Mouse (Mus musculus): ENCODE measurements at regions not wholly inside any gene's neighbourhood (a gene's known extent, or its start where the extent isn't known, plus 50 kb on each side); places are given as distances from the start of the nearest gene placed in this dataset.

DNA sequence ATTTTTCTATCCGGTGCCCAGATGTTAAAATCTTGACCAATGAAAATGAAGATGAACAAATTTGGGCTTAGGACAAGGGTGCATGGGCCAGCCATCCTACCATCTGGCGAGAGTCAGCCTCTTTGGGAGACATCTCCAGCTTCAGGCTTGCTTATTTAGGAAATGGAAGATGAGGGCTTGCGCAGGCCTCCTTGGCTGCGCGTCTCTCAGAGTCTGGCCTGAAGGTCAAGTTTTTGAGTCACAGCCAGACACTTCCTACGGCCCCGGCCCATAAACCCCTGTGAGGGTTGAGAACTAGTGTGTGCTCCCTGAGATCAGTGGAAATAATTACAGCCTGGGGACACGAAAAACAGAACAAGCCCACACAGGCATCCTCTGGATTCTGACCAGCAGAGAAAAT is 300.7 kb upstream of the Arglu1 start:
- no peak overlapping the region for H3K9ac ChIP-seq (ENCODE audit: low read depth, low read length)
- no peak overlapping the region for H3K4me2 ChIP-seq (replicated peaks; ENCODE audit: low read depth)
- no peaks in the 10 kb centered on the region for H3K36me3 ChIP-seq (ENCODE audit: control insufficient read depth, insufficient read depth)
- no peak for TF ChIP-seq CTCF (IDR thresholded peaks at IDR 0.05; ENCODE audit: low read depth)
- no peak overlapping the region for H3K27ac ChIP-seq (ENCODE audit: low read depth, low read length)
- no peaks in the 10 kb centered on the region for H3K27me3 ChIP-seq (replicated peaks; ENCODE audit: control insufficient read depth, insufficient read depth, low read length)
- H3K4me3 ChIP-seq (ENCODE audit: low read depth, low read length): no peak overlapping the region
- H3K4me1 ChIP-seq (replicated peaks; ENCODE audit: control insufficient read depth, insufficient read depth, low read length): peaks cover 6% of the 10 kb centered on the region; the same call in 1 of the 2 replicates
- ATAC-seq: no peak
- 70% methylated on average over 8 of the region's 8 CpGs for WGBS
- H3K9me3 ChIP-seq (ENCODE audit: control insufficient read depth): no peaks in the 10 kb centered on the region

DNA sequence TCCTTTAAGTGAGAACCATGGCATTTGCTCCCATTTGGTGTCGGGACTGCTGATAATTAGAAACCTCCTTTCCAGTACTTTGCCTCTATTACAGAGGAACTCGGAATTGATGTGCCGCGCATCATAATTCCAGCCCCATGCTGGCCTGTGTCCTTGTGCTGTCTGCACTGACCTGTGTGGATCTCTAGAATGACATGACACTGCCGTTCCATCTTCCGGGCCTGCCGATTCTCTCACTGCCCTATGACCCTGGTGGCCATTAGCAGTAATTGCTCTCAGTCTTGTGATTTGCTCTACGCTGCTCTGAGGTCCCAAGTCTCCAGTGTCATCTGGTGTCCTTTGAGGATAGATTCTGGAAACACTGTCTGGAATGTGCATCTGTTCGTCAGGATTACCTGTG is 295.7 kb upstream of the Arglu1 start:
- Histone ChIP-seq H3K27ac (ENCODE audit: low read depth, low read length) (no peak overlapping the region), H3K36me3 (ENCODE audit: control insufficient read depth, insufficient read depth) (no peaks in the 10 kb centered on the region), H3K4me3 (ENCODE audit: low read depth, low read length) (no peak overlapping the region), H3K27me3 (replicated peaks; ENCODE audit: control insufficient read depth, insufficient read depth, low read length) (no peaks in the 10 kb centered on the region), H3K9ac (ENCODE audit: low read depth, low read length) (no peak overlapping the region), H3K4me1 (replicated peaks; ENCODE audit: control insufficient read depth, insufficient read depth, low read length) (no peaks in the 10 kb centered on the region), H3K4me2 (replicated peaks; ENCODE audit: low read depth) (no peak overlapping the region), H3K9me3 (ENCODE audit: control insufficient read depth) (no peaks in the 10 kb centered on the region)
- TF ChIP-seq CTCF (IDR thresholded peaks at IDR 0.05; ENCODE audit: low read depth): peak; percentile 44
- no peak for ATAC-seq
- 75% methylated on average over 9 of the region's 9 CpGs for WGBS

DNA sequence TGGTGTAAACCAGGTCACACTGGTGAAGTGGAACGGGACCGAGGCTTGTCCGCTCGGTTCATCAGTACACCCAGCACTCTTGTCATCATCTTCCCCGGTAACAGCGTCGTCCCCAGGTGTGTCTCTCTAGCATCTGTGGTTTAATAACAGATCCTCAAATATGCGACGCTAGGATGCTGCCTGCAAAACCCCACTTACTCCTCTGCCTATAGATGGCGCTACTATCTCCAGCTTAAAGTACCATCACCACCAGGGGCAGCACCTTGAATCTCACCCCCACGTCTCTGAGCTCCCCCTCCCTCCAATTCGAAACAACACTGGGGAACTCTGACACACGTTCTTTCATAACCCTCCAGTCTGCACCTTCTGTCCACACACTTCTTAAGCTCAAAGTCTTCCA is 295.1 kb upstream of the Arglu1 start:
- H3K4me2 ChIP-seq (replicated peaks; ENCODE audit: low read depth): no peak overlapping the region
- no peaks in the 10 kb centered on the region for H3K4me1 ChIP-seq (replicated peaks; ENCODE audit: control insufficient read depth, insufficient read depth, low read length)
- peak; percentile 58 for TF ChIP-seq CTCF (IDR thresholded peaks at IDR 0.05; ENCODE audit: low read depth)
- no peak overlapping the region for H3K9ac ChIP-seq (ENCODE audit: low read depth, low read length)
- WGBS: 81% methylated on average over 13 of the region's 13 CpGs
- no peak overlapping the region for H3K4me3 ChIP-seq (ENCODE audit: low read depth, low read length)
- ATAC-seq: no peak
- H3K9me3 ChIP-seq (ENCODE audit: control insufficient read depth): no peaks in the 10 kb centered on the region
- no peak overlapping the region for H3K27ac ChIP-seq (ENCODE audit: low read depth, low read length)
- H3K27me3 ChIP-seq (replicated peaks; ENCODE audit: control insufficient read depth, insufficient read depth, low read length): no peaks in the 10 kb centered on the region
- H3K36me3 ChIP-seq (ENCODE audit: control insufficient read depth, insufficient read depth): no peaks in the 10 kb centered on the region

DNA sequence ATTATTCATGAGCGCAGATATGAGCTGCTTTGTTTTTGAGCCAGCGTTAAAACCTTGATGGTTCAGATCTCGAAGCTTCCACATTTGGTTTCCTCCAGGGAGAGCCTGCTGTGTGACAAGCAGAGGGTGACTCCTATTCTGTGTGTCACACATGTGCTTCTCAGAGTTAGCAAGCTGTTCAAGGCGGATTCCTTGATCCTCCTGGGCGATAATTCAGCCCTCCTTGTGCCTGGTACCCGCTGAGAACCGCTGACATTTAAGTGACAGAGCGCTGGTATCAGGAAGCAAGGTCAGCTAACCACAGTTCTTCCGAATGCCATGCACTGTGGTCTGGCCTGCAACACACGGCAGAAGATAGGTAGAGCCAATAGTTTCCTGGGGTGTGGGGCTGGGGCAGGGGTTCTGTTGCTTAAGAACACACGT is 294.5 kb upstream of the Arglu1 start:
- Histone ChIP-seq H3K27me3 (replicated peaks; ENCODE audit: control insufficient read depth, insufficient read depth, low read length) (no peaks in the 10 kb centered on the region), H3K27ac (ENCODE audit: low read depth, low read length) (no peak overlapping the region), H3K9me3 (ENCODE audit: control insufficient read depth) (no peaks in the 10 kb centered on the region), H3K36me3 (ENCODE audit: control insufficient read depth, insufficient read depth) (no peaks in the 10 kb centered on the region), H3K9ac (ENCODE audit: low read depth, low read length) (no peak overlapping the region), H3K4me3 (ENCODE audit: low read depth, low read length) (no peak overlapping the region), H3K4me2 (replicated peaks; ENCODE audit: low read depth) (no peak overlapping the region), H3K4me1 (replicated peaks; ENCODE audit: control insufficient read depth, insufficient read depth, low read length) (no peaks in the 10 kb centered on the region)
- ATAC-seq: no peak
- no peak for TF ChIP-seq CTCF (IDR thresholded peaks at IDR 0.05; ENCODE audit: low read depth)
- WGBS: 53% methylated on average over 11 of the region's 11 CpGs

DNA sequence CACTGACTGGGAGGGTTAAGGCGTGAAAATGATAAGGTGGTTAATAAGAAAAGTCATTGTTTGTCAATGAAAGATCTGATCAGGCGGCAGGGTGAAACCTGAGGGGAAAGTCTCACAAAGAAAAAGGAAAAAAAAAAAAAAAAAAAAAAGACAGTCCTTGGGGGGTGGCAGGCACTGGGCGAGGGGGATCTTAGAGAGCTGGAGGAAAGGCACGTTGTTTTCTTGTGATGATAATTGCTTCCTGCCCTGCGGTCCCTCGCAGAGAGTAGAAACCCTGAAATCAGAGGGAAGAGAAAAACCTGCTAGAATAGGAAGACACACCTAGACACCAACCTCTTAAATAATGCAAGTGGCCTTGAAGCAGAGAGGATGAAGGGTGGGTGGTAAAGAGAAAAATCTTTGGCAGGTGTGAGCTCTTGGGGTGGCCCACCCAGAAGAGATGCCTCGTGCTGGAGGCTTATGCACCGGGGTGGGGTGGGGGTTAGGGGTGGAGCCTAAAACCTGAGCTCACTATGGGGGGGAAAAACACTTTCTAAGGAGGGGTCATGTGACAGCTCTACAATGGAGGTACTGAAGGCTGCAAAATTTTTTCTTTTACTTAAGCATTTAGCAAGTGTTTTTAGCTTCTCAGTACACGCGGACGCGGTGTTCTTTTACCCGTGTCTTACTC is 294.0 kb upstream of the Arglu1 start:
- no peak overlapping the region for H3K4me3 ChIP-seq (ENCODE audit: low read depth, low read length)
- WGBS: 37% methylated on average over 13 of the region's 13 CpGs
- no peaks in the 10 kb centered on the region for H3K9me3 ChIP-seq (ENCODE audit: control insufficient read depth)
- no peaks in the 10 kb centered on the region for H3K4me1 ChIP-seq (replicated peaks; ENCODE audit: control insufficient read depth, insufficient read depth, low read length)
- H3K9ac ChIP-seq (ENCODE audit: low read depth, low read length): no peak overlapping the region
- no peak for ATAC-seq
- no peak overlapping the region for H3K4me2 ChIP-seq (replicated peaks; ENCODE audit: low read depth)
- no peaks in the 10 kb centered on the region for H3K36me3 ChIP-seq (ENCODE audit: control insufficient read depth, insufficient read depth)
- no peak overlapping the region for H3K27ac ChIP-seq (ENCODE audit: low read depth, low read length)
- H3K27me3 ChIP-seq (replicated peaks; ENCODE audit: control insufficient read depth, insufficient read depth, low read length): no peaks in the 10 kb centered on the region
- no peak for TF ChIP-seq CTCF (IDR thresholded peaks at IDR 0.05; ENCODE audit: low read depth)

DNA sequence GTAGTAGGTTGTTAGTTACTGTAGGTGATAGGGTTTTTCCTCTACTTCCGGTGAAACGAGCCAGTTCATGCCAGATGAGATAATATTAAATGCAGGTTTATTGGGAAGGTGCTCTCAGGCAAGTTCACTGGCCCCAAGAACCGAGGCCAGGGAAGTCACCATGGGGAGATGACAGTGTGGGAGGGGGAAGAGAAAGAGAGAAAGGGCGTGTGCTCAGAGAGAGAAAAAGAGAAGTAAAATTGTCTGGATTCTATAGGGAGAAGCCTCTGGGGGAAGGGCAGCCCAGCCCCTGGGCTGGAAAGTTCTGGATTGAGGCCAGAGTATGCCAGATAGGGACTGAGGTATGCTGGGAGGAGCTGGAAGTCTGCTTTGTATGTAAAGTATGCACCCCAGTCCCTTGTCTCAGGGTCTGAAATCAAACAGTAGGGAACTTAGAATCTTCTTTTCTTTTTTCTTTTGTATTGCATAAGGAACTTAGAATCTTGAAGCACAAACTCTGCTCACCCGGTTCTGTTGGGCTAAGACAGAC is 292.9 kb upstream of the Arglu1 start:
- H3K9me3 ChIP-seq (ENCODE audit: control insufficient read depth): no peaks in the 10 kb centered on the region
- H3K4me3 ChIP-seq (ENCODE audit: low read depth, low read length): no peak overlapping the region
- H3K36me3 ChIP-seq (ENCODE audit: control insufficient read depth, insufficient read depth): no peaks in the 10 kb centered on the region
- ATAC-seq: no peak
- no peak for TF ChIP-seq CTCF (IDR thresholded peaks at IDR 0.05; ENCODE audit: low read depth)
- H3K4me2 ChIP-seq (replicated peaks; ENCODE audit: low read depth): no peak overlapping the region
- H3K27me3 ChIP-seq (replicated peaks; ENCODE audit: control insufficient read depth, insufficient read depth, low read length): no peaks in the 10 kb centered on the region
- no peak overlapping the region for H3K27ac ChIP-seq (ENCODE audit: low read depth, low read length)
- 50% methylated on average over 5 of the region's 5 CpGs for WGBS
- no peak overlapping the region for H3K9ac ChIP-seq (ENCODE audit: low read depth, low read length)
- no peaks in the 10 kb centered on the region for H3K4me1 ChIP-seq (replicated peaks; ENCODE audit: control insufficient read depth, insufficient read depth, low read length)
